In genomic region chr1:78016541-78017267, GRCm38 (mm10) we compare ENCODE assay signal across 12 mouse cellular contexts.
DNase-seq lines count a peak whose midpoint lies in the region; ATAC-seq lines count a peak whose summit lies in the region.
"Had no signal": no experiment of that assay in that cellular context is flagged by ENCODE, and none has a peak within 500 bp of the region (broad histone marks: within the 10 kb centered on the region; RNA-seq: fewer than 3 reads in every experiment).

No protein-coding gene starts in this region.

- peaks cover 16% of the 10 kb centered on the region for H3K4me1 ChIP-seq in forebrain, embryonic 10.5 days
- no peaks in the 10 kb centered on the region for H3K4me1 ChIP-seq in forebrain, embryonic 16.5 days (replicated peaks; ENCODE audit: control insufficient read depth, insufficient read depth, low read length)
- H3K4me1 ChIP-seq in midbrain, embryonic 11.5 days (ENCODE audit: control insufficient read depth, insufficient read depth, low read length) = peaks cover 13% of the 10 kb centered on the region

- H3K4me3 ChIP-seq in forebrain, embryonic 10.5 days = no peak overlapping the region
- H3K4me3 ChIP-seq in forebrain, embryonic 16.5 days (replicated peaks; ENCODE audit: low read length) = no peak overlapping the region
- H3K4me3 ChIP-seq in midbrain, embryonic 11.5 days (ENCODE audit: low read depth, low read length) = no peak overlapping the region
- H3K4me3 ChIP-seq: erythroblast, embryonic 14.5 days had no signal

- H3K9me3 ChIP-seq in forebrain, embryonic 10.5 days = no peaks in the 10 kb centered on the region
- H3K9me3 ChIP-seq in forebrain, embryonic 16.5 days (ENCODE audit: control insufficient read depth, low read length) = no peaks in the 10 kb centered on the region
- no peaks in the 10 kb centered on the region for H3K9me3 ChIP-seq in midbrain, embryonic 11.5 days (ENCODE audit: control insufficient read depth, low read length)

- H3K4me2 ChIP-seq in forebrain, embryonic 16.5 days (ENCODE audit: low read length) = no peak overlapping the region
- H3K4me2 ChIP-seq in midbrain, embryonic 11.5 days = 0 out of 2 replicates have a peak overlapping the region, but pooled peaks have one; percentile 17

- H3K27me3 ChIP-seq in forebrain, embryonic 10.5 days (ENCODE audit: poor library complexity, severe bottlenecking) = peaks cover 30% of the 10 kb centered on the region
- H3K27me3 ChIP-seq in forebrain, embryonic 16.5 days (replicated peaks; ENCODE audit: control insufficient read depth, insufficient read depth, low read length) = no peaks in the 10 kb centered on the region; the same call in 1 of the 2 replicates
- no peaks in the 10 kb centered on the region for H3K27me3 ChIP-seq in midbrain, embryonic 11.5 days (ENCODE audit: control insufficient read depth, insufficient read depth, low read length)

- WGBS in forebrain, embryonic 10.5 days = 54% methylated on average over 18 of the region's 18 CpGs
- 57% methylated on average over 18 of the region's 18 CpGs for WGBS in forebrain, embryonic 16.5 days
- WGBS in midbrain, embryonic 11.5 days = 37% methylated on average over 18 of the region's 18 CpGs

- no peak overlapping the region for H3K9ac ChIP-seq in forebrain, embryonic 16.5 days (replicated peaks; ENCODE audit: low read depth, low read length)
- no peak overlapping the region for H3K9ac ChIP-seq in midbrain, embryonic 11.5 days (ENCODE audit: low read length)

- H3K36me3 ChIP-seq in forebrain, embryonic 10.5 days (replicated peaks) = no peaks in the 10 kb centered on the region
- H3K36me3 ChIP-seq in forebrain, embryonic 16.5 days (ENCODE audit: control insufficient read depth, insufficient read depth) = no peaks in the 10 kb centered on the region
- no peaks in the 10 kb centered on the region for H3K36me3 ChIP-seq in midbrain, embryonic 11.5 days (ENCODE audit: control insufficient read depth, insufficient read depth, low read length)

- peak; percentile 13 for DNase-seq in forebrain, embryonic 10.5 days (ENCODE audit: extremely low spot score, low spot score)
- peak; percentile 40 for DNase-seq in 3T3-L1 (ENCODE audit: low read depth, low spot score)
- peak; percentile 69 for DNase-seq in fibroblast of lung, adult 2 months (ENCODE audit: low read depth)
- peak; percentile 93 for DNase-seq in midbrain, embryonic 11.5 days (ENCODE audit: low spot score, missing footprints)
- no peak for DNase-seq in frontal cortex, postnatal 36 days (ENCODE audit: low spot score in 2 of 2)
- no peak for DNase-seq in left cerebral cortex, adult 8-10 months (ENCODE audit: low spot score in 2 of 2)
- DNase-seq in layer of hippocampus, adult 9-11 months = no peak
- DNase-seq: adrenal gland, adult 2 months; B cell, adult 2 months; gastrocnemius, postnatal 10 days had no signal

- no peak for ATAC-seq in forebrain, embryonic 16.5 days
- peak; percentile 66 for ATAC-seq in midbrain, embryonic 11.5 days (ENCODE audit: low FRiP score)

- H3K27ac ChIP-seq in forebrain, embryonic 10.5 days = peak overlapping the region; percentile 13; the same call in 1 of the 2 replicates
- no peak overlapping the region for H3K27ac ChIP-seq in forebrain, embryonic 16.5 days (ENCODE audit: low read length)
- no peak overlapping the region for H3K27ac ChIP-seq in midbrain, embryonic 11.5 days (ENCODE audit: low read depth, low read length)

Comparison
In these comparisons a context has a peak if more than half of its experiments do, and no peak if none do; other contexts are left out.
1. DNase-seq: peak in forebrain, embryonic 10.5 days (single experiment), 3T3-L1 (single experiment), fibroblast of lung, adult 2 months (single experiment) and midbrain, embryonic 11.5 days (single experiment); none in frontal cortex, postnatal 36 days (0 of 2), left cerebral cortex, adult 8-10 months (0 of 2) and layer of hippocampus, adult 9-11 months (single experiment).